Mouse (Mus musculus): ENCODE measurements at regions not wholly inside any gene's neighbourhood (a gene's known extent, or its start where the extent isn't known, plus 50 kb on each side); places are given as distances from the start of the nearest gene placed in this dataset.

GRCm38 (mm10) chr3:147041201-147041600 lies 189.0 kb downstream of the Ttll7 start:
- no peak for DNase-seq (ENCODE audit: low spot score in 2 of 2)

GRCm38 (mm10) chr3:147042911-147043310 lies 190.7 kb downstream of the Ttll7 start:
- no peak for DNase-seq (ENCODE audit: low spot score in 2 of 2)

GRCm38 (mm10) chr3:147046634-147047033 lies 194.5 kb downstream of the Ttll7 start:
- peak in 1 of 2 experiments; percentile 25 for DNase-seq (ENCODE audit: low spot score in 2 of 2)

GRCm38 (mm10) chr3:147054157-147054838 lies 202.1 kb downstream of the Ttll7 start:
- DNase-seq (ENCODE audit: low spot score in 2 of 2), result no peak

- no peak for DNase-seq (ENCODE audit: low spot score in 2 of 2)
Measured at GRCm38 (mm10) chr3:147057874-147058273, 205.7 kb downstream of the Ttll7 start.

GRCm38 (mm10) chr3:147060659-147061058 lies 208.5 kb downstream of the Ttll7 start:
- no peak for DNase-seq (ENCODE audit: low spot score in 2 of 2)

GRCm38 (mm10) chr3:147062451-147062850 lies 210.3 kb downstream of the Ttll7 start:
- DNase-seq (ENCODE audit: low spot score in 2 of 2), result no peak

- DNase-seq (ENCODE audit: low spot score in 2 of 2), result no peak
Measured at GRCm38 (mm10) chr3:147063578-147064442, 211.6 kb downstream of the Ttll7 start.

- no peak for DNase-seq (ENCODE audit: low spot score in 2 of 2)
Measured at GRCm38 (mm10) chr3:147064443-147064868, 212.3 kb downstream of the Ttll7 start.

- DNase-seq (ENCODE audit: low spot score in 2 of 2), result no peak
Measured at GRCm38 (mm10) chr3:147070972-147071371, 218.8 kb downstream of the Ttll7 start.

- no peak for DNase-seq (ENCODE audit: low spot score in 2 of 2)
Measured at GRCm38 (mm10) chr3:147080197-147080596, 228.0 kb downstream of the Ttll7 start.

- DNase-seq (ENCODE audit: low spot score in 2 of 2), result no peak
Measured at GRCm38 (mm10) chr3:147080768-147081448, 228.7 kb downstream of the Ttll7 start.

- no peak for DNase-seq (ENCODE audit: low spot score in 2 of 2)
Measured at GRCm38 (mm10) chr3:147081763-147082162, 229.6 kb downstream of the Ttll7 start.

- no peak for DNase-seq (ENCODE audit: low spot score in 2 of 2)
Measured at GRCm38 (mm10) chr3:147082255-147082943, 230.2 kb downstream of the Ttll7 start.

- DNase-seq (ENCODE audit: low spot score in 2 of 2), result no peak
Measured at GRCm38 (mm10) chr3:147083374-147083773, 231.2 kb downstream of the Ttll7 start.

GRCm38 (mm10) chr3:147083823-147084222 lies 231.7 kb downstream of the Ttll7 start:
- DNase-seq (ENCODE audit: low spot score in 2 of 2), result no peak

GRCm38 (mm10) chr3:147084624-147085189 lies 232.5 kb downstream of the Ttll7 start:
- no peak for DNase-seq (ENCODE audit: low spot score in 2 of 2)

- DNase-seq (ENCODE audit: low spot score in 2 of 2), result no peak
Measured at GRCm38 (mm10) chr3:147088171-147088570, 236.0 kb downstream of the Ttll7 start.

- no peak for DNase-seq (ENCODE audit: low spot score in 2 of 2)
Measured at GRCm38 (mm10) chr3:147089716-147090115, 237.5 kb downstream of the Ttll7 start.

- DNase-seq (ENCODE audit: low spot score in 2 of 2), result peak in 1 of 2 experiments; percentile 33
Measured at GRCm38 (mm10) chr3:147092188-147093075, 240.3 kb downstream of the Ttll7 start.

All from layer of hippocampus, postnatal 14 days (tissue).